Mouse (Mus musculus) heart, embryonic 10.5 days (tissue): ENCODE data around the gene Krt222. TPM values are rescaled to one million over a fixed set of nuclear protein-coding genes. Genes with fewer than 3 reads are reported as not detected.

Source experiments
- DNase-seq: peaks from one replicate; pipeline ENCODE4 v3.0.0-alpha.2; 2017; ENCODE audit warnings: low spot score
- H3K27ac ChIP-seq: fragments of 300-500 bp; sonication (generic); 2 replicates; pipeline ENCODE4 v1.5.1; 2016; ENCODE audit warnings: mild to moderate bottlenecking
- H3K27me3 ChIP-seq: fragments of 300-500 bp; sonication (generic); 2 replicates; pipeline ENCODE4 v1.6.1; 2016; ENCODE audit warnings: mild to moderate bottlenecking; ENCODE audit not compliant: poor library complexity, insufficient read depth, severe bottlenecking
- H3K36me3 ChIP-seq: fragments of 300-500 bp; sonication (generic); 2 replicates; pipeline ENCODE4 v1.6.1; 2016; ENCODE audit warnings: mild to moderate bottlenecking, moderate library complexity
- H3K4me1 ChIP-seq: fragments of 300-500 bp; sonication (generic); 2 replicates; pipeline ENCODE4 v1.6.1; 2016; ENCODE audit warnings: mild to moderate bottlenecking
- H3K4me3 ChIP-seq: fragments of 300-500 bp; sonication (generic); 2 replicates; pipeline ENCODE4 v1.5.1; 2016; ENCODE audit warnings: mild to moderate bottlenecking, moderate library complexity
- H3K9me3 ChIP-seq: fragments of 300-500 bp; sonication (generic); 2 replicates; pipeline ENCODE4 v1.6.1; 2016; ENCODE audit warnings: mild to moderate bottlenecking, moderate library complexity
- WGBS: fragments of 180-500 bp; shearing (Covaris S2); methylation state at CpG from one replicate; pipeline ENCODE4 v1.1.7; 2016; 5-methylcytosine and 5-hydroxymethylcytosine counted together
- polyA plus RNA-seq: library from polyadenylated mRNA; unstranded; fragments of >200 nt; fragmentation: Nextera tagmentation; extraction: Ambion mirVana; gene quantifications from 2 replicates; pipeline ENCODE4 v1.2.1, GENCODE M21; 2016

The Krt222 gene
- polyA plus RNA-seq, 1 experiment from 2014 or later: 0.68 TPM

DNA sequence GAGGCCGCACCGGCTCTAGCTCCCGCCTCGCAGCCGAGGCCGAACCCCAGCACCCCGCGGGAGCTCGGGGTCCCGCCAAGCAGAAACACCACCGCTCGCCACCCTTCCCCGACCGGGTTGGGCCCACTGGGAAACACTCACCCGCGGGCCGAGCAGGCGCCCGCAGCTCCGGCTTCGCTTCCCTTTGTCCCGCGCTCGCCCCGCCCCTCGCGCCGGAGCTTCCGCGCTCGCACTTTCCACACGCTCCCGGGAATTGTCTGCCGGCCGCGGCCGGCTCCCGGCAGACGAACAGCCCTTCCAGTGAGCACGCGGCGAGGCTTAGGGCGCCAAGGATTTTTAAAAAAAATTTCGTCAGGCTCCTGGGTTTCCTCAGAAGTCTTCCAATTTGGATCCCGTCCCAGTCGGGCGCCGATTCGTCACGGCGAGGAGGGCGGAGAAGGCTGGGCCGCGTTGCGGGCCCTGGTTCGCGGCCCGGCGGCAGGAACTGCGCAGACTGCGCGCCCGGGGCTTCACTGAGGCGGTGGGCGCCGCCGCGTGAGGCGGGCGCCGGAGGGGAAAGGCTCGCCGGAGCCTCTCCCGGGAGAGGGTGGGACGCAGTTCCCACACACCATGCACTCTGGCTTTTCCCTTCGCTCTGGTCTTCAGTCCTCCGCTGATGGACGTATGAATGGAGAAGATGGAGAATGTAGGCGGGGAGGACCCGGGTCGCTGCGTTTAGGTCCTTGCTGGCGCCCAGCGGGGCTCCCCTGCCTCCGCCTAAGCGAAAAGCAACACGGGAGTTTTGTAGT, 13.4 kb downstream of the Krt222 start, which contains the start of gene Smarce1:
Smarce1 (minus strand) TSS at position 757 of the 788 bp plus-strand sequence.
- H3K27ac ChIP-seq: peak within 1 kb of the TSS; percentile 100
- no peaks in the 10 kb centered on the region for H3K27me3 ChIP-seq
- WGBS: under 1% methylated on average over 87 of the region's 87 CpGs
- H3K4me1 ChIP-seq: peaks cover 17% of the 10 kb centered on the region; the same call in 1 of the 2 replicates
- peak within 1 kb of the TSS; percentile 92 for H3K4me3 ChIP-seq
- peak; percentile 89 for DNase-seq
- peaks cover 24% of the 10 kb centered on the region for H3K36me3 ChIP-seq
- H3K9me3 ChIP-seq: no peaks in the 10 kb centered on the region

GRCm38 (mm10) chr11:99229641-99230260, 14.1 kb downstream of the Krt222 start:
- DNase-seq: no peak
- no peaks in the 10 kb centered on the region for H3K27me3 ChIP-seq
- peak overlapping the region; percentile 92 for H3K4me3 ChIP-seq
- H3K36me3 ChIP-seq: peaks cover 31% of the 10 kb centered on the region
- peaks cover 17% of the 10 kb centered on the region; the same call in 1 of the 2 replicates for H3K4me1 ChIP-seq
- peak overlapping the region; percentile 100 for H3K27ac ChIP-seq
- H3K9me3 ChIP-seq: no peaks in the 10 kb centered on the region
- WGBS: under 1% methylated on average over 31 of the region's 31 CpGs

DNA sequence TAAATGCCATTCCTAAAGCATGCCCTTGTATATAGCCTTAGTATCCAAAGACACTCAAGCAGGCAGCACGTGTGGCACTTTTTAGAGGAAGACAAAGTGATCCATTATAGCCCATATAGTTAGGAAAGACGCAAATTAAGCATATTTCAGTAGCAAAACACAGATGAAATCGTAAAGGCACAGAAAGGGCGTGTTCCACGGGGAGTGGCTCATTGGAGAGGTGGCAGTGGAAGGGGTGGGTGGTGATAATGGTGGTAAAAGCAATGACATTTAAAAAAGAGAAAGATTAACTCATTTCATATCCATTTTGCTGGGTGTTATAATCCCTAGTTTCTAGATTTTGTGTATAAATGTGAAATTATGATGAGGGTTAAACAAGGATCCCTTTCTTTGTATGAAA, 17.6 kb downstream of the Krt222 start:
- Histone ChIP-seq H3K4me3 (no peak overlapping the region), H3K27me3 (no peaks in the 10 kb centered on the region), H3K27ac (no peak overlapping the region), H3K9me3 (no peaks in the 10 kb centered on the region), H3K36me3 (peaks cover 63% of the 10 kb centered on the region), H3K4me1 (peaks cover 14% of the 10 kb centered on the region; the same call in 1 of the 2 replicates)
- no peak for DNase-seq
- WGBS: 84% methylated on average over 5 of the region's 5 CpGs

DNA sequence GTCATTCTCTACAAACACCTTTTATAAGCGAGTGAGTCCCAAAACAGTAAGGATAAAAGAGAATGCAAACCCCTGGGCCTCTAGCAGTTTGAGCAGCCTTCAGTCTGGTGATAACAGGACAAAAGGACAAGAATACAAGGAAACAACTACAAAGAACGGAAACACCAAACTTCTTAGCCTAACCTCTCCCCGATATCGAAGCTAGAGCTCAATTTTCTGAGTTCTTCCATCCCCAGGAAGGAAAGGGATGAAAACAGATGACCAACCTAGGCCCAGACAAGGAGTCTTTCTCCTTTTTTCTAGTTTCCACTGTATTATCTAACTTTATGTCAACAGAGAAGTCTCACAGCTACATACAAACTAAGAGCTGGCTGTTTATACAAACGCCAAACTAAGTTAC, 20.6 kb downstream of the Krt222 start:
- DNase-seq: no peak
- no peak overlapping the region for H3K4me3 ChIP-seq
- no peaks in the 10 kb centered on the region for H3K9me3 ChIP-seq
- peaks cover 4% of the 10 kb centered on the region; the same call in 1 of the 2 replicates for H3K4me1 ChIP-seq
- 80% methylated on average over 5 of the region's 5 CpGs for WGBS
- no peak overlapping the region for H3K27ac ChIP-seq
- H3K27me3 ChIP-seq: no peaks in the 10 kb centered on the region
- peaks cover 93% of the 10 kb centered on the region for H3K36me3 ChIP-seq

DNA sequence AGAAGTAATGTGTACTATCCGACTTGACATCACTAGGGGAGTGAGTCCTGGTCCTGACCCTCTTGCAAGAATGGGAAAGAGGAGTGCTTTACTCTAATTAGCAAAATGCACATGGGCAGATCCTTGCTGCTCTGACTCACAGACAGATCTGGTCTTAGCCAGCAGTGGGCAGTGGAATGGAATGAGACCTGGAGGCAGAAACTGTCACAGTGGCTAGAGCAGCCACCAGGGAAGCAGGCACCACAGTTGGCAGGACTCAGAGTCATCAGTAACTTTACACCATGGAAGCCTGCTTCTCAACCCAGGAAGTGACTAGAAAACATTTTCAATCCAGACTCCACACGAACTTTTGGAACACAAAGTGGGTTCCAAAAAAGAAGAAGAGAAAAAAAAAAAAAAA, 22.1 kb downstream of the Krt222 start:
- Histone ChIP-seq H3K36me3 (peaks cover 94% of the 10 kb centered on the region), H3K27me3 (no peaks in the 10 kb centered on the region)
- 67% methylated on average over 2 of the region's 2 CpGs for WGBS

DNA sequence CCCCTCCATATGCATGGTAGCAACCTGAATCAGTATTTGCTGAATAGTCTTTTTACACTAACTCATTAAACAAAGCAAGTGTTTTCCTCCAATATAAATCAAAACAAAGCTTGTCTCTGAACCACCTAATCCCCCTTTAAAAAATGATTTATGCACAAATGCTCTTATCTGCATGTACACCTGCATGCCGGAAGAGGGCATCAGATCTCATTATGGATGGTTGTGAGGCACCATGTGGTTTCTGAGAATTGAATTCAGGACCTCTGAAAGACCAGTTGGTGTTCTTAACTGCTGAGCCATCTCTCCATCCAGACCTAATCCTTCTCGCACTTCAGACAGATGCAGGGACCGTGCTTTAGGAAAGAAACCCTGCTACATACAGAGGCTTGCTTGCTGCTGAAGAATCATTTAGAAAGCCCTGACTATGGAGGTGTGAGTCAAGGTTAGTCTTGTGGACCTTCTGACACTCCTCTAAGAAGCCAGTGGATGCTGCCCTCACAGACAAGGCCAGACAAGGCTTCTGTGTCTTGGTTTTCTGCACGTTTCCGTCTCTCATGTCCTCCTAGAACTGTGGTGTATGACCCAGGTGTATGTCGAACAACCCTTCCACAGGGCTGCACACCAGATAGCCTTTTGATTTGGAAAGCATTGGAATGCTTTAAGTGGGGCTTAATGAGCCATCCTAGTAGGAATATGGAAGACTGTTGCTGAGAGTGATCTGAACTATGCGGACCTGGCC, 26.5 kb downstream of the Krt222 start:
- Histone ChIP-seq H3K4me1 (peaks cover 7% of the 10 kb centered on the region; the same call in 1 of the 2 replicates), H3K27me3 (no peaks in the 10 kb centered on the region), H3K9me3 (no peaks in the 10 kb centered on the region), H3K36me3 (peaks cover 96% of the 10 kb centered on the region), H3K4me3 (no peak overlapping the region), H3K27ac (no peak overlapping the region)
- no peak for DNase-seq
- WGBS: 89% methylated on average over 7 of the region's 7 CpGs

More for the DNA sequence above, 22.1 kb downstream of the Krt222 start:
- peaks cover 4% of the 10 kb centered on the region; the same call in 1 of the 2 replicates for H3K4me1 ChIP-seq
- no peaks in the 10 kb centered on the region for H3K9me3 ChIP-seq
- H3K27ac ChIP-seq: no peak overlapping the region
- no peak overlapping the region for H3K4me3 ChIP-seq
- DNase-seq: no peak

DNA sequence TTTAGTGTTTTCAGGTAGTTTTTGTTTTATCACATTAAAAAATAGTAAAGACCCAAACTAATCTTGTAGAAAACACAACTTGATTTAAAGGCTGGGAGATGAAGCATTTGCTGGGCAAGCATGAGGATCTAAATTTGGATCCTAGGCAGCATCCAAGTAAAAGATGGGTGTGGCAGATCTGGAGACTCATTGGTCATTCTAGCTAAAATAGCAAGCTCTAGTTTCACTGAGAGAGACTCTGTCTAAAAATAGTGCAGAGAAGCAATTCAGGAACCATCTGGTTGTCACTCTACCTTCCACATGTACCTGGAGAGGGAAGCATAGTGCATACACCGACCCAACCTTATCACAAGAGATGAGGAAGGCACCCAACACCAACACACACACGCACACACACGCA, 27.7 kb downstream of the Krt222 start:
- Histone ChIP-seq H3K36me3 (peaks cover 98% of the 10 kb centered on the region), H3K27ac (no peak overlapping the region), H3K4me3 (no peak overlapping the region), H3K27me3 (no peaks in the 10 kb centered on the region), H3K9me3 (no peaks in the 10 kb centered on the region), H3K4me1 (peaks cover 7% of the 10 kb centered on the region; the same call in 1 of the 2 replicates)
- DNase-seq: no peak
- WGBS: 77% methylated on average over 3 of the region's 3 CpGs

GRCm38 (mm10) chr11:99212693-99213092, 31.2 kb downstream of the Krt222 start:
- WGBS: 84% methylated on average over 7 of the region's 7 CpGs
- no peaks in the 10 kb centered on the region for H3K9me3 ChIP-seq
- H3K4me3 ChIP-seq: no peak overlapping the region
- H3K36me3 ChIP-seq: peaks cover 78% of the 10 kb centered on the region
- DNase-seq: no peak
- peaks cover 23% of the 10 kb centered on the region for H3K4me1 ChIP-seq
- no peak overlapping the region for H3K27ac ChIP-seq
- no peaks in the 10 kb centered on the region for H3K27me3 ChIP-seq

DNA sequence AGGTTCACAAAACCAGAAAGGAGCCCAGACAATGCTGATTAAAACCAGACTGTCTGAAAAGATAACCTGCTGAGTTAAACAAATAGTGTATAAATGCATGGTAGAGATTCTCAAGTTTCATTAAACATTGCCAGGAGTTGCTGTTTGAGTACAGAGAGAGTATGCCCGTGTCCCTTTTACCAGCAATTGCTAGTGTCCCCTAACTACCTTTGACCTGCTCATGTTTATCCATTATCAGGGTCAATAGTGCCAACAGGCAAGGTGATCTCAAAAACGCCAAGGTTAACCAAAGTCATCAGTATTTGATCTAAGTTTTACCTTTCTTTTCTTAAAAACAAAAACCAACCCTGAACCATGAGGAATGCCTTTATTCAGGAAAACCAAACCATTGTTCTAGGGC, 31.9 kb downstream of the Krt222 start:
- H3K27me3 ChIP-seq: no peaks in the 10 kb centered on the region
- H3K27ac ChIP-seq: no peak overlapping the region
- H3K36me3 ChIP-seq: peaks cover 71% of the 10 kb centered on the region
- no peak overlapping the region for H3K4me3 ChIP-seq
- H3K9me3 ChIP-seq: no peaks in the 10 kb centered on the region
- peaks cover 30% of the 10 kb centered on the region for H3K4me1 ChIP-seq
- WGBS: 80% methylated on average over 2 of the region's 2 CpGs
- DNase-seq: no peak

- Histone ChIP-seq H3K4me1 (peaks cover 30% of the 10 kb centered on the region), H3K27me3 (no peaks in the 10 kb centered on the region), H3K36me3 (peaks cover 34% of the 10 kb centered on the region), H3K9me3 (no peaks in the 10 kb centered on the region), H3K27ac (0 out of 2 replicates have a peak overlapping the region, but pooled peaks have one; percentile 53), H3K4me3 (no peak overlapping the region)
- 46% methylated on average over 8 of the region's 8 CpGs for WGBS
- no peak for DNase-seq
Observed at GRCm38 (mm10) chr11:99208105-99208669, 35.7 kb downstream of the Krt222 start.

- Histone ChIP-seq H3K4me3 (no peak overlapping the region), H3K27ac (0 out of 2 replicates have a peak overlapping the region, but pooled peaks have one; percentile 53), H3K4me1 (peaks cover 30% of the 10 kb centered on the region), H3K27me3 (no peaks in the 10 kb centered on the region), H3K36me3 (peaks cover 27% of the 10 kb centered on the region), H3K9me3 (no peaks in the 10 kb centered on the region)
- DNase-seq: no peak
- WGBS: 7% methylated on average over 2 of the region's 2 CpGs
Observed at GRCm38 (mm10) chr11:99207449-99207848, 36.4 kb downstream of the Krt222 start.

GRCm38 (mm10) chr11:99206954-99207353, 36.9 kb downstream of the Krt222 start:
- 10% methylated on average over 2 of the region's 2 CpGs for WGBS
- no peak for DNase-seq
- no peak overlapping the region for H3K27ac ChIP-seq

More at GRCm38 (mm10) chr11:99206954-99207353, 36.9 kb downstream of the Krt222 start:
- no peaks in the 10 kb centered on the region for H3K9me3 ChIP-seq
- peaks cover 22% of the 10 kb centered on the region for H3K36me3 ChIP-seq
- H3K4me3 ChIP-seq: no peak overlapping the region
- H3K27me3 ChIP-seq: no peaks in the 10 kb centered on the region
- H3K4me1 ChIP-seq: peaks cover 30% of the 10 kb centered on the region
